Mouse (Mus musculus) cerebellum, adult 2 months (tissue): Measurements from ENCODE around the gene Cort.

Experiments
- CTCF ChIP-seq: fragments of 200-500 bp; IDR thresholded peaks from 2 replicates; pipeline ENCODE4 v1.5.1; 2011; ENCODE audit warnings: low read depth, mild to moderate bottlenecking, control low read depth, low read length, moderate library complexity, borderline replicate concordance; ENCODE audit not compliant: insufficient read depth
- POLR2A ChIP-seq: fragments of 200-500 bp; IDR thresholded peaks from 2 replicates; pipeline ENCODE4 v1.6.1; 2011; ENCODE audit warnings: low read length, control low read depth, borderline replicate concordance; ENCODE audit not compliant: insufficient read depth

DNA sequence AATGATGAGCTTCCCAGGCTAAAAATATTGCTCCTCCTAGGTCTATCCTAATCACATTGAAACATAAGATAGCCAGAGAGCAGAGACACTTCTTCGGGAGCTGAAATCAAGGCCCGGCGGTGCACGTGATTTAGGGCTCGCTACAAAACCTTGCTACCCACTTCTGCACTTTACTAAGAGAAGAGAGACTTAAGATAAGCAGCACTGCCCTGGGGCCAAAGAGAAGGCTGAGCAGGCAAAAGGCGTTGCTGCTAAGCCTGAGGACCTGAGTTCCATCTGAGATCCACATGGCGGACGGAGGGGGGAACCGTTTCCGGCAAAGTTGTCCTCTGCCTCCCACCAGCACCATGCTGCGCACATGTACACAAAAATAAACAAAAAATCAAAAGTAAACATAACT lies 28.0 kb downstream of the Cort start:
- TF ChIP-seq POLR2A (no peak), CTCF (no peak)
